Mouse (Mus musculus): ENCODE data around the gene Bach2. TPM values are rescaled to one million over a fixed set of nuclear protein-coding genes. Genes with fewer than 3 reads are reported as not detected.

The Bach2 gene
- polyA plus RNA-seq, 1 experiment from 2014 or later: 19.1 TPM

GRCm38 (mm10) chr4:32219428-32220128, 19.0 kb upstream of the Bach2 start:
- WGBS: 39% methylated on average over 10 of the region's 10 CpGs
- no peak for ATAC-seq

GRCm38 (mm10) chr4:32220129-32220491, 18.5 kb upstream of the Bach2 start:
- Histone ChIP-seq H3K9ac (ENCODE audit: low read depth, low read length) (no peak overlapping the region), H3K36me3 (ENCODE audit: control insufficient read depth, insufficient read depth, low read length) (no peaks in the 10 kb centered on the region), H3K4me3 (ENCODE audit: low read length) (no peak overlapping the region), H3K27me3 (replicated peaks; ENCODE audit: control insufficient read depth, insufficient read depth, low read length) (no peaks in the 10 kb centered on the region), H3K9me3 (ENCODE audit: control insufficient read depth, low read length) (no peaks in the 10 kb centered on the region), H3K4me2 (ENCODE audit: low read length) (no peak overlapping the region), H3K4me1 (ENCODE audit: control insufficient read depth, insufficient read depth, low read depth, low read length) (no peaks in the 10 kb centered on the region; the same call in 1 of the 2 replicates), H3K27ac (ENCODE audit: low read depth, low read length) (no peak overlapping the region)
- ATAC-seq: no peak
- WGBS: 65% methylated on average over 4 of the region's 4 CpGs

More at GRCm38 (mm10) chr4:32219428-32220128, 19.0 kb upstream of the Bach2 start:
- H3K9me3 ChIP-seq (ENCODE audit: control insufficient read depth, low read length): no peaks in the 10 kb centered on the region
- no peak overlapping the region for H3K4me3 ChIP-seq (ENCODE audit: low read length)
- H3K36me3 ChIP-seq (ENCODE audit: control insufficient read depth, insufficient read depth, low read length): no peaks in the 10 kb centered on the region
- H3K9ac ChIP-seq (ENCODE audit: low read depth, low read length): no peak overlapping the region
- no peak overlapping the region for H3K27ac ChIP-seq (ENCODE audit: low read depth, low read length)
- no peak overlapping the region for H3K4me2 ChIP-seq (ENCODE audit: low read length)
- H3K4me1 ChIP-seq (ENCODE audit: control insufficient read depth, insufficient read depth, low read depth, low read length): no peaks in the 10 kb centered on the region; the same call in 1 of the 2 replicates
- H3K27me3 ChIP-seq (replicated peaks; ENCODE audit: control insufficient read depth, insufficient read depth, low read length): no peaks in the 10 kb centered on the region

GRCm38 (mm10) chr4:32220961-32221360, 17.6 kb upstream of the Bach2 start:
- Histone ChIP-seq H3K36me3 (ENCODE audit: control insufficient read depth, insufficient read depth, low read length) (no peaks in the 10 kb centered on the region), H3K9me3 (ENCODE audit: control insufficient read depth, low read length) (no peaks in the 10 kb centered on the region), H3K4me2 (ENCODE audit: low read length) (no peak overlapping the region), H3K4me3 (ENCODE audit: low read length) (no peak overlapping the region), H3K9ac (ENCODE audit: low read depth, low read length) (no peak overlapping the region), H3K4me1 (ENCODE audit: control insufficient read depth, insufficient read depth, low read depth, low read length) (no peaks in the 10 kb centered on the region; the same call in 1 of the 2 replicates), H3K27ac (ENCODE audit: low read depth, low read length) (no peak overlapping the region), H3K27me3 (replicated peaks; ENCODE audit: control insufficient read depth, insufficient read depth, low read length) (no peaks in the 10 kb centered on the region)
- no peak for ATAC-seq
- WGBS: 71% methylated on average over 6 of the region's 6 CpGs

GRCm38 (mm10) chr4:32223563-32223962, 15.0 kb upstream of the Bach2 start:
- H3K9me3 ChIP-seq (ENCODE audit: control insufficient read depth, low read length): no peaks in the 10 kb centered on the region
- H3K9ac ChIP-seq (ENCODE audit: low read depth, low read length): no peak overlapping the region
- H3K4me1 ChIP-seq (ENCODE audit: control insufficient read depth, insufficient read depth, low read depth, low read length): no peaks in the 10 kb centered on the region; the same call in 1 of the 2 replicates
- H3K4me2 ChIP-seq (ENCODE audit: low read length): no peak overlapping the region
- no peaks in the 10 kb centered on the region for H3K36me3 ChIP-seq (ENCODE audit: control insufficient read depth, insufficient read depth, low read length)
- no peak overlapping the region for H3K4me3 ChIP-seq (ENCODE audit: low read length)
- H3K27ac ChIP-seq (ENCODE audit: low read depth, low read length): no peak overlapping the region
- peak; percentile 46; the same call in 1 of the 2 replicates for ATAC-seq
- no peaks in the 10 kb centered on the region for H3K27me3 ChIP-seq (replicated peaks; ENCODE audit: control insufficient read depth, insufficient read depth, low read length)

GRCm38 (mm10) chr4:32225191-32225590, 13.4 kb upstream of the Bach2 start:
- H3K36me3 ChIP-seq (ENCODE audit: control insufficient read depth, insufficient read depth, low read length): no peaks in the 10 kb centered on the region
- no peak overlapping the region for H3K4me2 ChIP-seq (ENCODE audit: low read length)
- ATAC-seq: no peak
- no peaks in the 10 kb centered on the region for H3K4me1 ChIP-seq (ENCODE audit: control insufficient read depth, insufficient read depth, low read depth, low read length)
- H3K9ac ChIP-seq (ENCODE audit: low read depth, low read length): no peak overlapping the region
- WGBS: 94% methylated on average over 2 of the region's 2 CpGs
- no peak overlapping the region for H3K4me3 ChIP-seq (ENCODE audit: low read length)
- H3K27me3 ChIP-seq (replicated peaks; ENCODE audit: control insufficient read depth, insufficient read depth, low read length): no peaks in the 10 kb centered on the region
- H3K9me3 ChIP-seq (ENCODE audit: control insufficient read depth, low read length): no peaks in the 10 kb centered on the region
- H3K27ac ChIP-seq (ENCODE audit: low read depth, low read length): no peak overlapping the region

GRCm38 (mm10) chr4:32227970-32228557, 10.5 kb upstream of the Bach2 start:
- Histone ChIP-seq H3K9me3 (ENCODE audit: control insufficient read depth, low read length) (no peaks in the 10 kb centered on the region), H3K27ac (ENCODE audit: low read depth, low read length) (no peak overlapping the region), H3K27me3 (replicated peaks; ENCODE audit: control insufficient read depth, insufficient read depth, low read length) (no peaks in the 10 kb centered on the region), H3K4me1 (ENCODE audit: control insufficient read depth, insufficient read depth, low read depth, low read length) (no peaks in the 10 kb centered on the region), H3K9ac (ENCODE audit: low read depth, low read length) (no peak overlapping the region), H3K4me3 (ENCODE audit: low read length) (no peak overlapping the region), H3K4me2 (ENCODE audit: low read length) (no peak overlapping the region), H3K36me3 (ENCODE audit: control insufficient read depth, insufficient read depth, low read length) (no peaks in the 10 kb centered on the region)
- WGBS: 72% methylated on average over 8 of the region's 8 CpGs
- ATAC-seq: no peak

- no peaks in the 10 kb centered on the region for H3K4me1 ChIP-seq (ENCODE audit: control insufficient read depth, insufficient read depth, low read depth, low read length)
- H3K27ac ChIP-seq (ENCODE audit: low read depth, low read length): no peak overlapping the region
- no peak overlapping the region for H3K9ac ChIP-seq (ENCODE audit: low read depth, low read length)
- H3K4me3 ChIP-seq (ENCODE audit: low read length): no peak overlapping the region
- no peaks in the 10 kb centered on the region for H3K27me3 ChIP-seq (replicated peaks; ENCODE audit: control insufficient read depth, insufficient read depth, low read length)
- 86% methylated on average over 10 of the region's 10 CpGs for WGBS
- no peaks in the 10 kb centered on the region for H3K36me3 ChIP-seq (ENCODE audit: control insufficient read depth, insufficient read depth, low read length)
- H3K4me2 ChIP-seq (ENCODE audit: low read length): no peak overlapping the region
- no peak for ATAC-seq
- H3K9me3 ChIP-seq (ENCODE audit: control insufficient read depth, low read length): no peaks in the 10 kb centered on the region
Observed at GRCm38 (mm10) chr4:32229266-32229665, 9.3 kb upstream of the Bach2 start.

- WGBS: 88% methylated on average over 11 of the region's 11 CpGs
Observed at GRCm38 (mm10) chr4:32231258-32232055, 7.1 kb upstream of the Bach2 start.

More at GRCm38 (mm10) chr4:32231258-32232055, 7.1 kb upstream of the Bach2 start:
- Histone ChIP-seq H3K4me1 (ENCODE audit: control insufficient read depth, insufficient read depth, low read depth, low read length) (no peaks in the 10 kb centered on the region), H3K4me2 (ENCODE audit: low read length) (no peak overlapping the region), H3K9ac (ENCODE audit: low read depth, low read length) (no peak overlapping the region), H3K4me3 (ENCODE audit: low read length) (no peak overlapping the region), H3K36me3 (ENCODE audit: control insufficient read depth, insufficient read depth, low read length) (no peaks in the 10 kb centered on the region), H3K27me3 (replicated peaks; ENCODE audit: control insufficient read depth, insufficient read depth, low read length) (no peaks in the 10 kb centered on the region), H3K27ac (ENCODE audit: low read depth, low read length) (no peak overlapping the region), H3K9me3 (ENCODE audit: control insufficient read depth, low read length) (no peaks in the 10 kb centered on the region)
- no peak for ATAC-seq
